Mouse (Mus musculus) ES-E14 (cell line): Measurements from ENCODE around the gene Fpgs. TPM values are rescaled to one million over a fixed set of nuclear protein-coding genes. Genes with fewer than 3 reads are reported as not detected.

ENCODE experiments used
- DNase-seq: peaks from one replicate; pipeline ENCODE4 v3.0.0-alpha.2; 2013; ENCODE audit warnings: low read depth, low spot score
- H3K27ac ChIP-seq: 2 replicates; pipeline ENCODE4 v1.5.1; 2012; ENCODE audit warnings: low read depth, mild to moderate bottlenecking, low read length, moderate library complexity, mixed read lengths; ENCODE audit not compliant: poor library complexity, insufficient read depth, severe bottlenecking
- H3K36me3 ChIP-seq: 2 replicates; pipeline ENCODE4 v1.6.1; 2012; ENCODE audit warnings: mild to moderate bottlenecking, low read length, moderate library complexity, mixed read lengths; ENCODE audit not compliant: control insufficient read depth, poor library complexity, insufficient read depth, severe bottlenecking
- H3K4me1 ChIP-seq, 2 experiments: fragments of 150-350 bp in 1 of 2; sonication (generic) in 1 of 2; 2 replicates each; pipeline ENCODE4 v1.6.1; 2012; ENCODE audit warnings: low read length in 2 of 2, mild to moderate bottlenecking in 1 of 2, mixed read lengths in 1 of 2; ENCODE audit not compliant: control insufficient read depth in 2 of 2, insufficient read depth in 2 of 2, poor library complexity in 1 of 2
- H3K4me3 ChIP-seq, 2 experiments: fragments of 150-350 bp in 1 of 2; sonication (generic) in 1 of 2; 2 replicates each; pipeline ENCODE4 v1.5.1; 2012; ENCODE audit warnings: low read length in 2 of 2, low read depth in 1 of 2, mild to moderate bottlenecking in 1 of 2, mixed read lengths in 1 of 2; ENCODE audit not compliant: insufficient read depth in 1 of 2, poor library complexity in 1 of 2, severe bottlenecking in 1 of 2
- H3K9ac ChIP-seq: 2 replicates; pipeline ENCODE4 v1.6.1; 2012; ENCODE audit warnings: low read depth, mild to moderate bottlenecking, low read length, mixed read lengths; ENCODE audit not compliant: poor library complexity, insufficient read depth, severe bottlenecking
- H3K9me3 ChIP-seq: fragments of 150-350 bp; sonication (generic); 2 replicates; pipeline ENCODE4 v1.6.1; 2012; ENCODE audit warnings: low read depth, mild to moderate bottlenecking, low read length; ENCODE audit not compliant: control insufficient read depth, insufficient read depth
- CHD2 ChIP-seq: IDR thresholded peaks from 2 replicates; pipeline ENCODE4 v1.6.1; 2014; ENCODE audit warnings: mild to moderate bottlenecking, low read depth, low read length, inconsistent platforms
- HCFC1 ChIP-seq: IDR thresholded peaks from 2 replicates; pipeline ENCODE4 v1.6.1; 2012; ENCODE audit warnings: low read length, inconsistent platforms, borderline replicate concordance; ENCODE audit not compliant: insufficient read depth
- MAFK ChIP-seq: IDR thresholded peaks from 2 replicates; pipeline ENCODE4 v1.6.1; 2014; ENCODE audit warnings: mild to moderate bottlenecking, low read depth, low read length, inconsistent platforms; ENCODE audit not compliant: insufficient read depth
- ZC3H11A ChIP-seq: IDR thresholded peaks from 2 replicates; pipeline ENCODE4 v1.6.1; 2012; ENCODE audit warnings: low read depth, mild to moderate bottlenecking, inconsistent platforms, low read length, borderline replicate concordance
- ZNF384 ChIP-seq: IDR thresholded peaks from 2 replicates; pipeline ENCODE4 v1.6.1; 2012; ENCODE audit warnings: low read depth, low read length, inconsistent platforms
- in situ Hi-C, 2 experiments: fragments of 600-800 bp; cut with MboI; formaldehyde crosslinking; loops; one replicate each; pipeline ENCODE4 v1.15.1; 2025; ENCODE audit warnings: low sequenced_read_pairs in 2 of 2, inconsistent platforms in 1 of 2; ENCODE audit not compliant: unreplicated experiment in 2 of 2
- total RNA-seq: library from RNA; depleted of rRNA; stranded (reverse); fragments of 300-350 nt; gene quantifications from 2 replicates; pipeline ENCODE4 v1.2.3, GENCODE M21; 2012

The Fpgs gene
- total RNA-seq, 1 experiment: 61.2 TPM

DNA sequence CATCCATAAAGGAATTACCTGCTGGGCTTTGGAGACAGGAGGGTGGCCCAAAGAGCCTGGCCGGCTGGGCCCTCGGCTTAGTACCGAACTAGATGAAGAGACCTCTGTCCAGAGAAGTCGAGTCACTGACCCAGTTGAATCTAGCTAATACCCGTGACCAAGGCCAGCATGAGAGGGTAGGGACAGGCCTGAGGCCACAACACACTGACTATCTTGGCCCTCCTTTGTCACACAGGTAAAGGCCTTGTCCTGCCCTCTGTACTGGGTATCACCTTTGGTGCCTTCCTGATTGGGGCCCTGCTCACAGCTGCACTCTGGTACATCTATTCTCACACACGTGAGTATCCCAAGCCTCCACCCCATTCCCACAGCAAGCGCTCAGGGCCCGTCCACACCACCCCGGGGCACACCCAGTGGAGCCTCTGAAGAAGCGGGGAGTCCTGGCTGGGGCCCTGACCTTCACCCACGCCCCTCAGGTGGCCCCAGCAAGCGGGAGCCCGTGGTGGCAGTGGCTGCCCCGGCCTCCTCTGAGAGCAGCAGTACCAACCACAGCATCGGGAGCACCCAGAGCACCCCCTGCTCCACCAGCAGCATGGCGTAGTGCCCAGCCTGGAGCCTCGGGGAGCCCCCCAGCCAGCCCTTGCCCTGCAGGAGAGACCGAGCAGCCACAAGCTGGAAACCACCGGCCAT, 22.8 kb downstream of the Fpgs start:
- Histone ChIP-seq H3K27ac (no peak overlapping the region), H3K9me3 (no peaks in the 10 kb centered on the region), H3K4me1 (peaks cover 2 to 6% of the 10 kb centered on the region in 2 experiments; a peak in 1 of 4 replicates), H3K4me3 (peak overlapping the region in 1 of 2 experiments; percentile 44; a peak in 1 of 4 replicates), H3K36me3 (peaks cover 51% of the 10 kb centered on the region), H3K9ac (peak overlapping the region; percentile 3; the same call in 1 of the 2 replicates)
- DNase-seq: no peak
- TF ChIP-seq MAFK (no peak), CHD2 (no peak), ZC3H11A (no peak), ZNF384 (no peak), HCFC1 (no peak)
- in situ Hi-C loops: no loop called here

DNA sequence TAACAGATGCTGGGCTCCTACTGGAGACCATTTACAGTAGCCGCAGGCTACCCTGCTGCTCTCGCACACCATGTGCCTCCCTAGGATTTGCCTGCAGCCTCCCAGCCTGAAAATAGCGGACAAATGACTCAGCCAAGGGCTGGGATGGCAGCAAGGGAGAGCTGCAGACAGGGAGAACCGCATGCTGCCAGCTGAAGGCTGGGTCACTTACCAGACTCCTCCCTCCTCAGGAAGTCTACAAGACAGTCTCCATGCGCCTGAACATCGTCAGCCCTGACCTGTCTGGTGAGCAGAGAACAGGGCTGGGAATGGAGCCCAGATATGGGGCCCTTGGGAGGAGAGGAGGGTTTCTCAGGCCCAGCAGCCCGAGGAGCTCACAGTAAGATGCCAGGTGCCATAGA, 23.9 kb downstream of the Fpgs start:
- Histone ChIP-seq H3K4me3 (no peak overlapping the region), H3K9ac (no peak overlapping the region)
- DNase-seq: no peak

DNA sequence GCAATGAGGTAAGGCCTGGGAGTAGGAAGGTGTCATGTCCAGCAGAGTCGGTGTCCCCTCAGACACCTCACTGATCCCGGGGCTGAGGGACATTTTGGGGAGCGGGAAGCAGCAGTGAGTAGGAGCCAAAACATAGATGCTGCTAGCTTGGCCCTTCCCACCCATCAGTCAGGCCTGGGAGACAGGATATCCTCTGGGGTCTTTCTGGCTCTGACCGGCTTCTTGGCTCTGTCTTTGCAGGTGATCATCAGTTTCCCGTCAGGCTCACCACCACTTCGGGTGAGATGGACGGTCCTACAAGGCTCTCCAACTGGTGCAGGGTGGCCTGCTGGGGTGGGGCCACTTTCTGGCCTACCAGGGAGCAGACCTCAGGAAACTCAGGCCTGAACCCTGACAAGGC, 26.3 kb downstream of the Fpgs start:
- DNase-seq: no peak
- Histone ChIP-seq H3K4me1 (0 out of 4 replicates have a peak, but pooled peaks cover 2% of the 10 kb centered on the region in 2 experiments), H3K4me3 (no peak overlapping the region), H3K9me3 (no peaks in the 10 kb centered on the region), H3K36me3 (peaks cover 34% of the 10 kb centered on the region), H3K27ac (no peak overlapping the region), H3K9ac (no peak overlapping the region)
- in situ Hi-C loops: no loop called here
- no peak for TF ChIP-seq ZNF384
- no peak for TF ChIP-seq CHD2

More for the DNA sequence above, 23.9 kb downstream of the Fpgs start:
- Histone ChIP-seq H3K27ac (no peak overlapping the region), H3K36me3 (peaks cover 41% of the 10 kb centered on the region), H3K9me3 (no peaks in the 10 kb centered on the region), H3K4me1 (peaks cover 2 to 6% of the 10 kb centered on the region in 2 experiments; a peak in 1 of 4 replicates)
- in situ Hi-C loops: no loop called here
- TF ChIP-seq ZNF384 (no peak), CHD2 (no peak), ZC3H11A (no peak), MAFK (no peak), HCFC1 (no peak)

DNA sequence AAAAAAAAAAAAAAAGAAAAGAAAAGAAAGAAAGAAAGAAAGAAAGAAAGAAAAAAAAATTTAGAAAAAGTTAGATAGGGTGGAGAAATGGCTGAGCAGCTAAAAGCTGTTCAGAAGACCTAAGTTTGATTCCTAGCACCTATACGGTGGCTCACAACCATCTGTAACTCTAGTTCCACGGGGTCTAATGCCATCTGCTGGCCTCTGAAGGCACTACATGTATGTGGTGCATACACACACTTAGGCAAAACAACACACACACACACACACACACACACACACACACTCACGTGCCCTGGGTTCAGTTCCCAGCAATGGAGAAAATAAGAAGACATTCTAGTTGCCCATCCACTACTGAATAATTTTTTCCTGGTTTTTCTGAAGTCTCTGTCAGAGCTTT, 27.1 kb downstream of the Fpgs start:
- no peak overlapping the region for H3K9ac ChIP-seq
- H3K36me3 ChIP-seq: peaks cover 31% of the 10 kb centered on the region; the same call in 1 of the 2 replicates
- TF ChIP-seq ZNF384 (no peak), MAFK (no peak), HCFC1 (no peak), ZC3H11A (peak; percentile 15; the same call in 1 of the 2 replicates), CHD2 (no peak)
- H3K9me3 ChIP-seq: no peaks in the 10 kb centered on the region
- in situ Hi-C loops: no loop called here
- 0 out of 4 replicates have a peak, but pooled peaks cover 2% of the 10 kb centered on the region in 2 experiments for H3K4me1 ChIP-seq
- H3K27ac ChIP-seq: no peak overlapping the region
- no peak overlapping the region for H3K4me3 ChIP-seq
- no peak for DNase-seq
